Mouse (Mus musculus) ES-E14 (cell line): ENCODE results near the gene Olfr1174-ps.

Experiments
- CHD2 ChIP-seq: IDR thresholded peaks from 2 replicates; pipeline ENCODE4 v1.6.1; 2014; ENCODE audit warnings: mild to moderate bottlenecking, low read depth, low read length, inconsistent platforms
- HCFC1 ChIP-seq: IDR thresholded peaks from 2 replicates; pipeline ENCODE4 v1.6.1; 2012; ENCODE audit warnings: low read length, inconsistent platforms, borderline replicate concordance; ENCODE audit not compliant: insufficient read depth
- MAFK ChIP-seq: IDR thresholded peaks from 2 replicates; pipeline ENCODE4 v1.6.1; 2014; ENCODE audit warnings: mild to moderate bottlenecking, low read depth, low read length, inconsistent platforms; ENCODE audit not compliant: insufficient read depth
- ZC3H11A ChIP-seq: IDR thresholded peaks from 2 replicates; pipeline ENCODE4 v1.6.1; 2012; ENCODE audit warnings: low read depth, mild to moderate bottlenecking, inconsistent platforms, low read length, borderline replicate concordance
- ZNF384 ChIP-seq: IDR thresholded peaks from 2 replicates; pipeline ENCODE4 v1.6.1; 2012; ENCODE audit warnings: low read depth, low read length, inconsistent platforms

- TF ChIP-seq HCFC1 (no peak), MAFK (no peak), ZC3H11A (no peak), CHD2 (no peak), ZNF384 (no peak)
These were observed 12.2 kb upstream of the Olfr1174-ps start, which contains the start of gene Olfr1175-ps for GRCm38 (mm10) chr2:88327115-88327514.
